Mouse (Mus musculus): ENCODE measurements around the gene Tmtc2.

- no peak for TF ChIP-seq CTCF (IDR thresholded peaks at IDR 0.05; ENCODE audit: borderline replicate concordance, control insufficient read depth, extremely low read depth, insufficient read depth, low read length, poor library complexity)
- TF ChIP-seq POLR2A (IDR thresholded peaks at IDR 0.05; ENCODE audit: control insufficient read depth, extremely low read depth, insufficient read depth, low read length, poor library complexity) = no peak
Measured at GRCm38 (mm10) chr10:105417845-105418383, 156.3 kb downstream of the Tmtc2 start.
